Mouse (Mus musculus): ENCODE results near the gene Tecrl.

Gene Tecrl

DNA sequence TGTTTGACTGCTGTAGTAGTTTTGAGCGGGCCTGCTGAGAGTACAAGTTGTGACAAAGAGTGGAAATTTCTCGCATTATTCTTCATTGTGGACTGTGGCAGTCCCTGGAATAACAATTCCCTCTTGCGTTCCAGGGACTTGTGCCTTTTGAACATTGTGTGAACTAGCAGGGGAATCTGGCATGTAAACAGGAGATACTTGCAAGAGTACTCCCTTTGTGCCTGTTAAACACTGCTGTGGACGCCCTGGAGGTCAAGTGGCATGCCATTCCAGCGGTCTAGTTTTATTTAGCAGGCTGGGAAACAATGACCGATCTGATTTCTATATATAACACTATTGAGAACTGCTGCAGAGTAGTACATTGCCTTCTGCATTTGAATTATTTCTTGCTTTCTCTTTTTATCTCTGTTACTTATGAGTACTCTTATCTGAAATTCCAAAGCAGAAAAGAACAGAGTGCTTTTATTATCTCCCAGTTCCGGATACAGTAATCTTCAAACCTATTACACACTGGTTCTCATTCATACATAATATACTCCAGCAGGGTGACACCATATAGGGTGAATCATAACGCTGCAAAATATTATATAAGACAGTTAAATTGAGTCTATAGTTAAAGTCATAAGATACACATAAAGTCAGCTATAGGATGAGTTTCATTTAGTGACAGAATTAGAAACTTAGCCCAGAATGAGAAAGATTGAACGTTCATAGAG lies at the start of gene Tecrl:
TSS of gene Tecrl (minus strand) at position 350 of the 716 bp plus-strand sequence.
- no peak for DNase-seq

DNA sequence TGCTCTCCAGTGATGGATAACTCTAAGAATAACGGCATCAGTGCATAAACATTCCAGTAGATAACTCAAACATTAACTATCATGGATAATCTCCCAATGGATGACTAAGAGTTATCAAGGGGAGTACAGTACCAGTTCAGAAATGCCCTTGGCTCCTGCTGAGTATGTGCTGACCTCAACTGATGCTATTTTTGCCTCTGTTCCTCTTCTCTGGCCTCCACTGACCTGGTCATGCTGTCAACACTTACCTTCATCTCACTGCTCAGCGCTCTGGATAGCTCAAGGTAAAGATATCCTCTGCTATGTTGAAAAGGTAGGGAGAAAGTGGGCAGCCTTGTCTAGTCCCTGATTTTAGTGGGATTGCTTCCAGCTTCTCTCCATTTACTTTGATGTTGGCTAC lies 30.0 kb upstream of the Tecrl start:
- DNase-seq: no peak

DNA sequence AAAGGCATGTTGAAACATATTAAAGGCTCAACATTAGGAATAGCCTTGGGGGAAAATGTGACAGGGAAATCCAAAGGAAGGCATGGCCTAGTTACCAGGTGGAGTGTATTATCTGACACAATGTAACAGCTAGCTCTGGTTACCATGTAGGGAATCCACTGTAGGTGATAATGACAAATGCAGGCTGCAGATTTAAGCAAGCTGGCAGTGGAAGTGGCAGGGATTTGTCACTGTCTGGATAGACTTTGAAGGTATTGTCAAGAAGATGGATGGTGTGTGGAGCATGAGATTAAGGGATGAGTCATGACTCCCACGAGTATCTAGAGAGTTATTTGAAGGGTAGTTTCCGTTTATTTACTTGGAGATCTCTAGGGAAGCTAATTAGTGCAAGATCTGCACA lies 3.4 kb downstream of the Tecrl start:
- DNase-seq: no peak

DNA sequence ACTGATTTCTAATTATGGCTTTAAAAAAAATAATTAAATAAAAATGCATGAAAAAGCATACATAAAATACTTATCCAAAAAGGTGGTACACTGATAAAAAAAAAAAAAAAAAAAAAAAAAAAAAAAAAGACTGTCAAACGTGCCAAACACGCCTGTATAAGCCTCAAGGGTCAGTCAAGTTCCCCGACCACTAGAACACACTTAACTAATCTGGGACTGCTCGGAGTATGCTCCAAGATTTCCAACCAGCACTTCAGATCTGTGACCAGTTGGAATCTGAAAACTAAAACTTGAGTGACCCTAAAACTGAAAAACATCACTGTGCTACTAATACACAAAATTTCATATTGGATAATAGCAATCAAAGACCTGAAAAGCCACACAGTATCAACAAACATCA lies 15.9 kb downstream of the Tecrl start:
- no peak for DNase-seq

DNA sequence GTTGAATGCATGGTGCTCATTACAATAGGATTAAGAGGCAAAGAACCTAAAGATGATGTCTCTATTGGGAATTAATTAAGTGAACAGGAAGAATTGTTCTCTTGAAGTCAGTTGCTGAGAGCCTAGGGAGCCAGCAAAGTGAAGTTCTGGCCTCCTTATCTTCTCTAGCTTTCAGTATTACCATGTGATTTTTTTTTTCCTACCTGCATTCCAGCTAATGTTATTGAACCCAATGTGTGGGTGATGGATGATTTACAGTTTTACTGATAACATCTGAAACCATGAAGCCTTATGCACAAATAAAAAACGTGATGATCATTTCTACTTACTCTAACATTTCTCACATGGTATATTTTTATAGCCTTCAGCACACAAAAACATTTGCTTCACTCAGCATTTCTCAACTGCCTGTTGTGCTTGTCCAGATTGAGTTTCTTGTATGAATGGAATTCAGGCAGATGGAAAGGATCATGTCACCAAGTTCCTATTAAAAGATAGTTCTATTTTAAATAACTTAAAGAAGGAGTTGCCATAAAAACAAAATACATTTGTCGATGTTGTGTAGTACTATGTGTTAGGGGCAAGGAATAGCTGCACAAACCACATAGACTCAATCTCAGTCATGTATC lies 87.7 kb downstream of the Tecrl start:
- no peak for DNase-seq

DNA sequence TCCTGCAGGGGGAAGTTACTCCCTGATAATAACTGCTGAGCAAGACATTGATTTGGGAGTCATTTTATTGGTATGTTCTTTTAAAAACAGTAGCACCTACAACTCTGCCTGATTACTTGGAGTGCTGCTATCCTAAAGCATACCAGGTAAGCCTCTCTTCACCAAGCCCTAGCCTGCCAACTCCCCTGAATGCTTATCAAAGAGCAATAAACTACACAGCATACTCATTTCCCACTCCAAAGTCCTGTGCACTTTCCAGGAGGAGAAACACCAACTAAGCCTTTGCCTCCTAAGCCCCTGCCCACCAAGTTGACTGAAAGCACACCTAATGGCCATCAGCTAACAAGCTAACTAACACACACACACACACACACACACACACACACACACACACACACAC lies 94.9 kb downstream of the Tecrl start:
- no peak for DNase-seq

DNA sequence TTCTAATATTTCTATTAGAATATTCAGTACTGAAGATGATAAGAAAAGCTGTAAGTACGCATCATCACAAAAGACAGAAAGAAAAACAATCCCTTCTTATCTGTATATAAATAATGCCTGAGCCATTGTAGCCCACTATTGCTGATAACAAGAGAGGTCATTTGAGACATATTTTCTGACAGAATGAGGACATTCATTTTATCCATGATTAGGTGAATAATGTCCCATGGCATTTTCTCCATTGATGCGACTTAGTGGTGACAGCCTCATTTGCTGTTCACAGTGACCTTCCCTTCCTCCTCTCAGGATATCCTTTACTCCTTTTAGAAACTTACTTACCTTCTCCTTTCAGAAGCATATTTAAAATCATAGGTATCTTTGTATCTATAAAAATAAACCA lies 100.9 kb downstream of the Tecrl start:
- DNase-seq: no peak

DNA sequence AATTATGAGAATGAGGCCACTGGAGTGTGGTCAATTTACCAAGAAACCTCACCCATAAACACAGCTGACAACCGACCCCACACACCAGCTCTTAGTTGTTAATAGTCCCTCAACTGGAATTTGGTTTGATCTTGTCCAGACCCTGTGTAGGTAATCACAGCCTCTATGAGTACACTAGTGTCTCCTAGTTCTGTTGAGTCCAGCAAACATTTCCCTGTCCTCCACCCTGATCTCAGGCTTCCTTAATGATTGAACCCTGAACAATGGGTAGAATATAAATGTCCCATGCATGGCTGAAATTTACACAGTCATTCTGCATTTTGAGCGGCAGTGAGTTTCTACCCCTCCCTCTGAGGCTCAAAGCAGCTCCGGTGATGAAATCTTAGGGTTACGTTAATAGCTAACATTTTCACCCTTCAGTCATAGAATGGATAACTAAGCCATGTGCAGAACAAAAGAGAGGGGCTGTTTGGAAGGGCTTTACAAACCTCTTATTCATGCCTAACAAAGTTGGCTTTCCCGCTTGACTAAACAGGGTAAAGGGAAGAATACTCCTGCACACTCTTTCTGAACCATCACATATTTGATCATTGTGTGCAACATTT lies 116.0 kb downstream of the Tecrl start:
- DNase-seq: no peak
